Mouse (Mus musculus) megakaryocyte, adult 5-6 weeks (primary cell): ENCODE measurements at regions not wholly inside any gene's neighbourhood (a gene's known extent, or its start where the extent isn't known, plus 50 kb on each side); places are given as distances from the start of the nearest gene placed in this dataset.

Experiments used
- ATAC-seq: 2 replicates; pipeline ENCODE4 v1.8.0; 2016; ENCODE audit warnings: mild to moderate bottlenecking, inconsistent platforms; ENCODE audit not compliant: poor library complexity, severe bottlenecking

- no peak for ATAC-seq
Observed at GRCm38 (mm10) chr11:114611690-114612089, 56.6 kb upstream of the Rpl38 start.

GRCm38 (mm10) chr11:114608009-114608408, 60.3 kb upstream of the Rpl38 start:
- no peak for ATAC-seq

- no peak for ATAC-seq
Observed at GRCm38 (mm10) chr11:114603108-114603507, 65.2 kb upstream of the Rpl38 start.

GRCm38 (mm10) chr11:114597225-114597624, 71.1 kb upstream of the Rpl38 start:
- ATAC-seq, result no peak

- no peak for ATAC-seq
Observed at GRCm38 (mm10) chr11:114592961-114593360, 75.4 kb upstream of the Rpl38 start.

GRCm38 (mm10) chr11:114588554-114588953, 79.8 kb upstream of the Rpl38 start:
- no peak for ATAC-seq

- ATAC-seq, result no peak
Observed at GRCm38 (mm10) chr11:114587986-114588385, 80.3 kb upstream of the Rpl38 start.

GRCm38 (mm10) chr11:114586400-114586799, 81.9 kb upstream of the Rpl38 start:
- no peak for ATAC-seq

GRCm38 (mm10) chr11:114584804-114585203, 83.5 kb upstream of the Rpl38 start:
- no peak for ATAC-seq

- ATAC-seq, result no peak
Observed at GRCm38 (mm10) chr11:114584146-114584545, 84.2 kb upstream of the Rpl38 start.

GRCm38 (mm10) chr11:114579986-114580385, 88.3 kb upstream of the Rpl38 start:
- ATAC-seq, result no peak

- peak; percentile 47; the same call in 1 of the 2 replicates for ATAC-seq
Observed at GRCm38 (mm10) chr11:114578551-114578950, 89.8 kb upstream of the Rpl38 start.

GRCm38 (mm10) chr11:114576803-114577202, 91.5 kb upstream of the Rpl38 start:
- peak; percentile 87 for ATAC-seq

GRCm38 (mm10) chr11:114571144-114571869, 97.0 kb upstream of the Rpl38 start:
- ATAC-seq, result peak; percentile 67

GRCm38 (mm10) chr11:114570076-114570475, 98.2 kb upstream of the Rpl38 start:
- ATAC-seq, result no peak

- no peak for ATAC-seq
Observed at GRCm38 (mm10) chr11:114567814-114568800, 100.2 kb upstream of the Rpl38 start.

- no peak for ATAC-seq
Observed at GRCm38 (mm10) chr11:114567045-114567780, 101.1 kb upstream of the Rpl38 start.

GRCm38 (mm10) chr11:114564949-114565348, 103.4 kb upstream of the Rpl38 start:
- ATAC-seq, result no peak

- ATAC-seq, result no peak
Observed at GRCm38 (mm10) chr11:114563172-114563571, 105.2 kb upstream of the Rpl38 start.

GRCm38 (mm10) chr11:114554576-114554975, 113.7 kb upstream of the Rpl38 start:
- peak; percentile 66 for ATAC-seq

- peak; percentile 89 for ATAC-seq
Observed at GRCm38 (mm10) chr11:114553992-114554391, 114.3 kb upstream of the Rpl38 start.
